Mouse (Mus musculus) activated CD4-positive, CD25-positive, alpha-beta regulatory T cell, adult 9 weeks (primary cell): ENCODE data around the gene Fmc1. TPM values are rescaled to one million over a fixed set of nuclear protein-coding genes. Genes with fewer than 3 reads are reported as not detected.

Experiments used
- polyA plus RNA-seq: library from polyadenylated mRNA; unstranded; fragments of 100-300 nt; shearing (Covaris generic); gene quantifications from one replicate; pipeline ENCODE4 v1.2.1, GENCODE M21; 2017

Gene Fmc1
- polyA plus RNA-seq: 48.4 TPM

GRCm38 (mm10) chr6:38533428-38534405 lies at the start of gene Fmc1:
Gene Fmc1, plus strand, starts transcription at chr6:38533502.

GRCm38 (mm10) chr6:38551062-38551988 lies 18.0 kb downstream of the Fmc1 start, which contains the start of gene Luc7l2:
Gene Luc7l2, plus strand, starts transcription at chr6:38551334.

Other genes starting within 250 kb of the Fmc1 start
- 0.57 TPM for gene Zc3hav1l, start 234.2 kb upstream of the Fmc1 start, polyA plus RNA-seq
- 129 TPM for gene Zc3hav1, start 178.9 kb upstream of the Fmc1 start, polyA plus RNA-seq
- 0.26 TPM for gene Ttc26, start 152.0 kb upstream of the Fmc1 start, polyA plus RNA-seq
- gene Ubn2, start 99.6 kb upstream of the Fmc1 start, polyA plus RNA-seq: 11.9 TPM
- 31.1 TPM for gene Luc7l2, start 17.8 kb downstream of the Fmc1 start, polyA plus RNA-seq
- not detected for gene Klrg2, start 103.7 kb downstream of the Fmc1 start, polyA plus RNA-seq
- 0.38 TPM for gene Clec2l, start 129.6 kb downstream of the Fmc1 start, polyA plus RNA-seq